Mouse (Mus musculus): ENCODE data around the gene Slc12a8. TPM values are rescaled to one million over a fixed set of nuclear protein-coding genes. Genes with fewer than 3 reads are reported as not detected.

The Slc12a8 gene
- 0.86 TPM for polyA plus RNA-seq (2014; fragmentation: Illumina TruSeq; extraction: RNeasy Lipid Tissue Mini Kit (QIAGEN cat#74804))

DNA sequence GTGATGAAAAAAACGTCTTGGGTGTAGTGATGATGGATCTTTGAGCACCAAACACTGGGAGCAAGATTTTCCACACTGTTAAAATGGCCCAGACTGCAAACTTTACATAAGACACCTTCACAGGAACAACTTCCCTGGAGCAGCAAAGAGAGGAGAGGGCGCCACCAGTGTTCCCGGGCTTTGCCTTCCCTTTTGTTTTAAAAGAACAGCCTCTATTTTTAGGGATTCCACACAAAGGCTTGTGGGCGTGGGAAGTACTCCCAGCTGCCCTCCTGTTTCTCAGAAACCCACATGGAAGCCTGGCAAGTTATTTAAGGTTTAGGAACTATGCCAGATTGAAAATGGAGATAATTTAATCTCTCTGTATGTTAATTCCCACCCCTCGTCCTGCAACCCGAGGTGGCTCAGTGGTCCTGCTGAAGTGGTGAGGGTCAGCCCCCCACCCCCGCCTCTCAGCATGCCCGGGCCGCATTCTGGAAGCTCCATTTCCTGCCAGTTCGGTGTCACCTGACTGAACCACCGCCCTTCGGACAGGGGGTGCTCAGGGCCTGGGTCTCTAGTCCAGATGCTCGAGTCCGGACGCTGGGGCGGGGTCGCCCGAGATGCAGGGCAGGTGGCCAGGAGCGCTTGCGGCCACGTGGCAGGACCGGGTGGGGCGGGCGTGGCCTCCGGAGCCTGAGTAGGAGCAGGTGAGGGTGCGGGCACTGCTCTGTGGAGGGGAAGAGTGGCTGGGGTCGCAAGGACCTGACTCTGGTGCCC is at the start of gene Slc12a8:
Gene Slc12a8, plus strand, starts transcription at position 522 of the 759 bp plus-strand sequence.

DNA sequence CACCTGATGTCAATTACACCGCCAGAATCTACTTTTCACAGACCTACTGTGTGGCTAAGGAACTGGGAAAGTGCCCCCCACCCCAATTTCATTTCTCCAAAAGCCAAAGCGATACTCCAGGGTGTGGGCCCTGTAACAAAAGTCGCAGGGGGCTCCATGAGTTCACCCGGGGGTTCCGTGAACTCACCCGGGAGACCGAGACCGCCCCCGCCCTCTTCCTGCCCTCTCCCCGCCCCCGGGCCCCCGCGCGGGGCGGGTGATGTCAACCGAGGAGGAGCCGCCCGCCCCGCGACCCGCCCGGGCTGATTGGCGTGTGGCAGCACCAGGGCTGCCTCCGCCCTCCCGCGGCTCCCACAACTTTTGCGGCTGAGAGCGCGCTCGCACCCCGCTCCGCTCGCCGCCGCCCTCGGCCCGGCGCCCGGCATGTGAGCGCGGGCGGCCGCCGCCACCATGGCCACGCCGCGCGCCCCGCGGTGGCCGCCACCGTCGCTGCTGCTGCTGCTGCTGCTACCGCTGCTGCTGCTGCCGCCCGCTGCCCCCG is 167.1 kb downstream of the Slc12a8 start, which contains the start of gene Heg1:
Gene Heg1, plus strand, starts transcription at position 209 of the 541 bp plus-strand sequence.

Other genes with a start within 250 kb of the Slc12a8 start
- 153 TPM for gene Zfp148, start 136.5 kb upstream of the Slc12a8 start, polyA plus RNA-seq (2014; fragmentation: Illumina TruSeq; extraction: RNeasy Lipid Tissue Mini Kit (QIAGEN cat#74804))
- 88.2 TPM for gene Heg1, start 167.0 kb downstream of the Slc12a8 start, polyA plus RNA-seq (2014; fragmentation: Illumina TruSeq; extraction: RNeasy Lipid Tissue Mini Kit (QIAGEN cat#74804))